ENCODE assay signal across 17 mouse cellular contexts in genomic region chrX:105794806-105795403, GRCm38 (mm10). TPM values are rescaled to one million over a fixed set of nuclear protein-coding genes. Genes with fewer than 3 reads are reported as not detected.
DNase-seq lines count a peak whose midpoint lies in the region; ATAC-seq and TF ChIP-seq lines count a peak whose summit lies in the region.
"Had no signal": no experiment of that assay in that cellular context is flagged by ENCODE, and none has a peak within 500 bp of the region (broad histone marks: within the 10 kb centered on the region; RNA-seq: fewer than 3 reads in every experiment).

No protein-coding gene starts in this region.

- no peaks in the 10 kb centered on the region for H3K27me3 ChIP-seq in intestine, embryonic 15.5 days (replicated peaks)
- no peaks in the 10 kb centered on the region for H3K27me3 ChIP-seq in intestine, postnatal 0 days (replicated peaks; ENCODE audit: control insufficient read depth, insufficient read depth, low read length)
- H3K27me3 ChIP-seq in forebrain, postnatal 0 days (ENCODE audit: insufficient read depth, low read length), result no peaks in the 10 kb centered on the region

- WGBS in intestine, embryonic 15.5 days, result 59% methylated on average over 8 of the region's 8 CpGs
- 54% methylated on average over 8 of the region's 8 CpGs for WGBS in intestine, postnatal 0 days
- WGBS in forebrain, postnatal 0 days, result 41% methylated on average over 8 of the region's 8 CpGs

- no peak for TF ChIP-seq CTCF in intestine, postnatal 0 days (IDR thresholded peaks at IDR 0.05; ENCODE audit: low read depth)
- TF ChIP-seq CTCF in forebrain, postnatal 0 days (IDR thresholded peaks at IDR 0.05; ENCODE audit: low read depth), result no peak

- H3K4me3 ChIP-seq in intestine, embryonic 15.5 days (replicated peaks), result no peak overlapping the region
- H3K4me3 ChIP-seq in intestine, postnatal 0 days (ENCODE audit: low read depth, low read length), result no peak overlapping the region
- no peak overlapping the region for H3K4me3 ChIP-seq in forebrain, postnatal 0 days (ENCODE audit: low read depth, low read length)
- H3K4me3 ChIP-seq: gastrocnemius, adult 2 months; kidney, embryonic 15.5 days had no signal

- intact Hi-C loops in left cerebral cortex, postnatal 25 days (cut with DNase I), result no loop called here

- no peaks in the 10 kb centered on the region for H3K9me3 ChIP-seq in intestine, embryonic 15.5 days
- no peaks in the 10 kb centered on the region for H3K9me3 ChIP-seq in intestine, postnatal 0 days (ENCODE audit: control insufficient read depth)
- no peaks in the 10 kb centered on the region for H3K9me3 ChIP-seq in forebrain, postnatal 0 days (ENCODE audit: low read length)
- H3K9me3 ChIP-seq: kidney, embryonic 15.5 days had no signal

- no peak overlapping the region for H3K4me2 ChIP-seq in intestine, embryonic 15.5 days (replicated peaks)
- no peak overlapping the region for H3K4me2 ChIP-seq in intestine, postnatal 0 days (replicated peaks; ENCODE audit: low read depth)
- no peak overlapping the region for H3K4me2 ChIP-seq in forebrain, postnatal 0 days (ENCODE audit: low read depth)
- H3K4me2 ChIP-seq: kidney, embryonic 15.5 days had no signal

- H3K4me1 ChIP-seq in intestine, embryonic 15.5 days (replicated peaks), result no peaks in the 10 kb centered on the region
- H3K4me1 ChIP-seq in intestine, postnatal 0 days (replicated peaks; ENCODE audit: control insufficient read depth, insufficient read depth, low read length), result no peaks in the 10 kb centered on the region
- no peaks in the 10 kb centered on the region for H3K4me1 ChIP-seq in forebrain, postnatal 0 days (ENCODE audit: insufficient read depth)
- H3K4me1 ChIP-seq: kidney, embryonic 15.5 days had no signal

- no peaks in the 10 kb centered on the region for H3K36me3 ChIP-seq in intestine, embryonic 15.5 days
- no peaks in the 10 kb centered on the region; the same call in none of the 2 replicates for H3K36me3 ChIP-seq in intestine, postnatal 0 days (ENCODE audit: control insufficient read depth, insufficient read depth)
- H3K36me3 ChIP-seq in forebrain, postnatal 0 days (ENCODE audit: insufficient read depth), result no peaks in the 10 kb centered on the region

- ATAC-seq in intestine, embryonic 15.5 days, result peak; percentile 45; the same call in 1 of the 2 replicates
- ATAC-seq in intestine, postnatal 0 days, result no peak
- peak; percentile 60 for ATAC-seq in forebrain, postnatal 0 days
- ATAC-seq: liver, postnatal 0 days; Patski had no signal

- H3K9ac ChIP-seq in intestine, embryonic 15.5 days, result no peak overlapping the region
- no peak overlapping the region for H3K9ac ChIP-seq in intestine, postnatal 0 days (ENCODE audit: low read depth, low read length)
- H3K9ac ChIP-seq in forebrain, postnatal 0 days, result no peak overlapping the region
- H3K9ac ChIP-seq: kidney, embryonic 15.5 days; liver, postnatal 0 days had no signal

- H3K27ac ChIP-seq in intestine, embryonic 15.5 days, result no peak overlapping the region
- no peak overlapping the region for H3K27ac ChIP-seq in intestine, postnatal 0 days (ENCODE audit: low read depth, low read length)
- H3K27ac ChIP-seq in forebrain, postnatal 0 days (ENCODE audit: low read depth, low read length), result no peak overlapping the region
- H3K27ac ChIP-seq: gastrocnemius, adult 2 months; kidney, embryonic 15.5 days had no signal

- DNase-seq in retina, postnatal 1 day, result peak; percentile 18
- no peak for DNase-seq in retina, embryonic 14.5 days (ENCODE audit: low spot score)
- DNase-seq in forebrain, postnatal 0 days, result peak; percentile 2
- no peak for DNase-seq in left cerebral cortex, postnatal 25 days (ENCODE audit: low spot score in 2 of 2)
- DNase-seq in left cerebral cortex, adult 11 months (ENCODE audit: low spot score), result no peak
- DNase-seq: adrenal gland, postnatal 14 days; cerebellum, postnatal 25 days; gastrocnemius, adult 2 months; heart, postnatal 4 days; left cerebral cortex, postnatal 4 days; liver, postnatal 0 days had no signal

RNA-seq across cellular contexts. Expression of gene Fgf16, which starts 30.8 kb away (rescaled TPM):
- polyA plus RNA-seq in intestine, embryonic 15.5 days (2015; fragmentation: Nextera tagmentation; extraction: Ambion mirVana), result 0.23 TPM in 2 replicates
- 0.27 and 0.33 TPM in 2 replicates for polyA plus RNA-seq in intestine, postnatal 0 days (2015; fragmentation: Nextera tagmentation; extraction: Ambion mirVana)
- total RNA-seq in forebrain, postnatal 0 days (2014; rRNA removed), result 0.33 and 1.0 TPM in 2 replicates
- 0.25 and 0.36 TPM in 2 replicates for polyA plus RNA-seq in forebrain, postnatal 0 days (2015; fragmentation: Nextera tagmentation; extraction: Ambion mirVana)
- total RNA-seq in left cerebral cortex, postnatal 25 days (2021), result under 1 TPM; 0.32 to 0.85 TPM
- total RNA-seq: monocyte, adult 5-6 weeks had no signal
- polyA plus RNA-seq: liver, postnatal 0 days; Patski; testis, adult 2 months had no signal

Comparison
In these comparisons a context has a peak if more than half of its experiments do, and no peak if none do; other contexts are left out.
1. DNase-seq: peak in retina, postnatal 1 day (single experiment) and forebrain, postnatal 0 days (single experiment); none in retina, embryonic 14.5 days (single experiment), left cerebral cortex, postnatal 25 days (0 of 2) and left cerebral cortex, adult 11 months (single experiment).